Mouse (Mus musculus) heart, embryonic 11.5 days (tissue): ENCODE measurements around the gene Adgrf1. TPM values are rescaled to one million over a fixed set of nuclear protein-coding genes. Genes with fewer than 3 reads are reported as not detected.
A peak's percentile ranks its signal among the peaks of the same experiment; 100 is the strongest.

Experiments used
- ATAC-seq: fragments of 200-750 bp; cut with Nextera tagmentation; replicated peaks from 2 replicates; pipeline ENCODE4 v1.8.0; 2017; ENCODE audit warnings: moderate library complexity; ENCODE audit not compliant: insufficient number of reproducible peaks, low FRiP score, low TSS enrichment
- H3K27ac ChIP-seq: fragments of 300-500 bp; sonication (generic); 2 replicates; pipeline ENCODE4 v1.5.1; 2014; ENCODE audit warnings: mild to moderate bottlenecking, low read depth, low read length
- H3K27me3 ChIP-seq: fragments of 300-500 bp; sonication (generic); 2 replicates; pipeline ENCODE4 v1.6.1; 2014; ENCODE audit warnings: mild to moderate bottlenecking, low read length, mixed read lengths; ENCODE audit not compliant: control insufficient read depth, insufficient read depth
- H3K36me3 ChIP-seq: fragments of 300-500 bp; sonication (generic); 2 replicates; pipeline ENCODE4 v1.6.1; 2014; ENCODE audit warnings: mild to moderate bottlenecking, low read length, moderate library complexity, mixed read lengths; ENCODE audit not compliant: control insufficient read depth, insufficient read depth
- H3K4me1 ChIP-seq: fragments of 300-500 bp; sonication (generic); 2 replicates; pipeline ENCODE4 v1.6.1; 2014; ENCODE audit warnings: low read length; ENCODE audit not compliant: control insufficient read depth, insufficient read depth
- H3K4me2 ChIP-seq: fragments of 300-500 bp; sonication (generic); 2 replicates; pipeline ENCODE4 v1.6.1; 2014; ENCODE audit warnings: mild to moderate bottlenecking, moderate library complexity
- H3K4me3 ChIP-seq: fragments of 300-500 bp; sonication (generic); 2 replicates; pipeline ENCODE4 v1.5.1; 2014; ENCODE audit warnings: low read depth, low read length
- H3K9ac ChIP-seq: fragments of 300-500 bp; sonication (generic); 2 replicates; pipeline ENCODE4 v1.6.1; 2014; ENCODE audit warnings: mild to moderate bottlenecking, low read depth, low read length, moderate library complexity
- H3K9me3 ChIP-seq: fragments of 300-500 bp; sonication (generic); replicated peaks from 2 replicates; pipeline ENCODE4 v1.6.1; 2016; ENCODE audit warnings: low read length; ENCODE audit not compliant: control insufficient read depth
- WGBS: fragments of 180-500 bp; shearing (Covaris S2); extraction: QIAGEN DNeasy Blood & Tissue Kit; methylation state at CpG from one replicate; pipeline ENCODE4 v1.1.7; 2014; ENCODE audit not compliant: insufficient replicate concordance; 5-methylcytosine and 5-hydroxymethylcytosine counted together
- polyA plus RNA-seq: library from polyadenylated mRNA; unstranded; fragments of >200 nt; fragmentation: Nextera tagmentation; extraction: Ambion mirVana; gene quantifications from 2 replicates; pipeline ENCODE4 v1.2.1, GENCODE M21; 2014

Adgrf1 gene
- polyA plus RNA-seq, 1 experiment from 2014 or later, result not detected

- no peak for ATAC-seq
- Histone ChIP-seq H3K9ac (no peak overlapping the region), H3K27ac (no peak overlapping the region), H3K27me3 (no peaks in the 10 kb centered on the region), H3K4me2 (no peak overlapping the region), H3K4me1 (no peaks in the 10 kb centered on the region), H3K36me3 (no peaks in the 10 kb centered on the region), H3K4me3 (no peak overlapping the region), H3K9me3 (no peaks in the 10 kb centered on the region)
- 77% methylated on average over 7 of the region's 7 CpGs for WGBS
These were observed 9.5 kb downstream of the Adgrf1 start for GRCm38 (mm10) chr17:43279671-43280070.

- no peaks in the 10 kb centered on the region for H3K27me3 ChIP-seq
- H3K4me3 ChIP-seq, result no peak overlapping the region
- no peaks in the 10 kb centered on the region for H3K36me3 ChIP-seq
- no peaks in the 10 kb centered on the region for H3K4me1 ChIP-seq
- H3K27ac ChIP-seq, result no peak overlapping the region
- 80% methylated on average over 4 of the region's 4 CpGs for WGBS
- no peak overlapping the region for H3K4me2 ChIP-seq
- H3K9ac ChIP-seq, result no peak overlapping the region
- H3K9me3 ChIP-seq, result no peaks in the 10 kb centered on the region
- ATAC-seq, result no peak
These were observed 12.2 kb downstream of the Adgrf1 start for GRCm38 (mm10) chr17:43282353-43282752.

DNA sequence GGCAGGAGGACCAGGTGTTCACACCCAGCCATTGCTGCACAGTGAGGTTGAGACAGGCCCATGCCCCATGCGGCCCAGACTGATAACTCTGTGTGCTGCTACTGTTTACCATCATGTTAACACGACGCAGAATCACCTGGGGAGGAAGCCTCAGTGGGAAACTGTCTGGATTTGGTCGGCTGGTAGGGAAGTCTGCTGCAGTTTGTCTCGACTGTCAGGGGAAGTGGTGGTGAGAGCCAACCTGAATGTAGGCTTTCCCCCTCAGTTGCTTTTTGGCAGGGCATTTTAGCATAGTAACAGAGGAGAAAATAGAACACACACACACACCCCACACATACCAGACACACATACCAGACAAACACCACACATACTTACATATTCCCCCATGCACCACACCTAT lies 12.7 kb downstream of the Adgrf1 start:
- H3K4me2 ChIP-seq, result no peak overlapping the region

DNA sequence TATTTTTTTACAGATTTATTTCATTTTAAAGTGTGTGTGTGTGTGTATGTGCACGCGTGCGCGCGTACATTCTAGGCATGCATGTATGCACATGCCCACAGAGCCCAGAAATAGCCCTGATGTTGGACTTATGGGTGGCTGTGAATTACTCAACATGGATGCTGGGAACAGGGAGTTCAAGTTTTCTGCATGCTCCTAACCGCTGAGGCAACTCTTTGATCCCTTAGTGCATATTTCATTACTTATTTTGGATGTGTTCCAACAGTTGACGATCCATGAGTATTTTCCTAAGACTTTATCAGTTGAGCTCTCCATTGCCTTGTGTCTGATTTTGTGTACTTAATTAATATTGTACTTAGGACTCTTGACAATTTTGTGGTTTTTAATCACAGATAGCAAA lies 29.4 kb downstream of the Adgrf1 start:
- 83% methylated on average over 7 of the region's 7 CpGs for WGBS
- no peaks in the 10 kb centered on the region for H3K27me3 ChIP-seq
- no peak for ATAC-seq

More for the DNA sequence above, 12.7 kb downstream of the Adgrf1 start:
- Histone ChIP-seq H3K27ac (no peak overlapping the region), H3K36me3 (no peaks in the 10 kb centered on the region), H3K4me1 (no peaks in the 10 kb centered on the region), H3K9me3 (no peaks in the 10 kb centered on the region), H3K9ac (no peak overlapping the region), H3K4me3 (no peak overlapping the region), H3K27me3 (no peaks in the 10 kb centered on the region)
- no peak for ATAC-seq
- WGBS, result 59% methylated on average over 5 of the region's 5 CpGs

DNA sequence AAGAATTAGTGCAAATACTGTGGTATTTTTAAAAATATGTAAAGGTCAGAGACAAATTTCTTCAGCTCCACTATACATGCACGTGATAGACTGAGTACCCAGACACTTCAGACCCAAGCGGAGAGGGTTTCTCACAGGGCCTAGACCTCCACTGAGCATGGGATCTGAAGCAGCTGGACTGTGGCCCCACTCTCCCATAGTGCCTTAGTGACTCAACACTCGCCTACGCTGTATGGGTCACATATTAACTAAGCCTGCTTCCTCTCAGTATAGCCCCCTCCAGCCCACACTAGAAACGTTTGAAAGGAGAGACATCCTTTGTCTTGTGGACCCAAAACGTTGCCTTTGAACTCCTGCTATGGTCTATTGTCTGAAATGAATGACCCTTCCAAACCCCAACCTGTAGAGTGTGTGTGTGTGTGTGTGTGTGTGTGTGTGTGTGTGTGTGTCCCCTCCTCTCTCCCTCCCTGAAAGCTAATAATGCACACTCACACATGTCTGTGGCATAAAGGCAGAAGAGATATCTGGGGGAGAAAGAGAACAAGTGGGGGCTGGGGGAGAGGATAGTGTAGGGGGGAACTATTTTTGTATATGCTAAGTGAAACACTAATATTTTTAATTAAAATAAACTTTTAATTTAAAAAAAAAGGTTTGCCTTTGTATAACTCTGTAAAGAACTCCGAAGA lies 56.0 kb downstream of the Adgrf1 start:
- H3K9ac ChIP-seq, result no peak overlapping the region
- H3K27ac ChIP-seq, result no peak overlapping the region
- WGBS, result 58% methylated on average over 7 of the region's 7 CpGs
- H3K36me3 ChIP-seq, result no peaks in the 10 kb centered on the region
- H3K4me2 ChIP-seq, result peak overlapping the region; percentile 57
- ATAC-seq, result no peak
- no peak overlapping the region for H3K4me3 ChIP-seq
- H3K4me1 ChIP-seq, result peaks cover 13% of the 10 kb centered on the region; the same call in 1 of the 2 replicates
- no peaks in the 10 kb centered on the region for H3K9me3 ChIP-seq
- H3K27me3 ChIP-seq, result no peaks in the 10 kb centered on the region

More for the DNA sequence above, 29.4 kb downstream of the Adgrf1 start:
- Histone ChIP-seq H3K4me1 (no peaks in the 10 kb centered on the region), H3K9ac (no peak overlapping the region), H3K27ac (no peak overlapping the region), H3K9me3 (no peaks in the 10 kb centered on the region), H3K4me2 (no peak overlapping the region), H3K4me3 (no peak overlapping the region), H3K36me3 (no peaks in the 10 kb centered on the region)

- peak; percentile 67 for ATAC-seq
- Histone ChIP-seq H3K9me3 (no peaks in the 10 kb centered on the region), H3K9ac (peak overlapping the region; percentile 52; the same call in 1 of the 2 replicates), H3K4me3 (peak overlapping the region; percentile 34), H3K4me2 (peak overlapping the region; percentile 57), H3K27me3 (no peaks in the 10 kb centered on the region), H3K4me1 (peaks cover 17% of the 10 kb centered on the region; the same call in 1 of the 2 replicates), H3K36me3 (no peaks in the 10 kb centered on the region), H3K27ac (peak overlapping the region; percentile 65)
- 12% methylated on average over 29 of the region's 29 CpGs for WGBS
These were observed 56.9 kb downstream of the Adgrf1 start for GRCm38 (mm10) chr17:43326726-43327700.

GRCm38 (mm10) chr17:43327810-43328209 lies 57.7 kb downstream of the Adgrf1 start:
- Histone ChIP-seq H3K4me2 (peak overlapping the region; percentile 14; the same call in 1 of the 2 replicates), H3K4me1 (peaks cover 17% of the 10 kb centered on the region; the same call in 1 of the 2 replicates), H3K9me3 (no peaks in the 10 kb centered on the region), H3K27ac (peak overlapping the region; percentile 65), H3K27me3 (no peaks in the 10 kb centered on the region), H3K4me3 (no peak overlapping the region), H3K9ac (no peak overlapping the region), H3K36me3 (no peaks in the 10 kb centered on the region)
- ATAC-seq, result peak; percentile 83
- WGBS, result 38% methylated on average over 6 of the region's 6 CpGs

- Histone ChIP-seq H3K9me3 (no peaks in the 10 kb centered on the region), H3K27ac (peak overlapping the region; percentile 65; the same call in 1 of the 2 replicates), H3K36me3 (no peaks in the 10 kb centered on the region), H3K9ac (no peak overlapping the region), H3K27me3 (no peaks in the 10 kb centered on the region), H3K4me1 (peaks cover 17% of the 10 kb centered on the region; the same call in 1 of the 2 replicates), H3K4me3 (no peak overlapping the region), H3K4me2 (no peak overlapping the region)
- WGBS, result 74% methylated on average over 4 of the region's 4 CpGs
- ATAC-seq, result no peak
These were observed 59.1 kb downstream of the Adgrf1 start for GRCm38 (mm10) chr17:43329216-43329615.
